Mouse (Mus musculus): ENCODE data around the gene Naaladl2. TPM values are rescaled to one million over a fixed set of nuclear protein-coding genes. Genes with fewer than 3 reads are reported as not detected.

Gene Naaladl2
- polyA plus RNA-seq, 1 experiment from 2014 or later: 0.44 TPM

- Histone ChIP-seq H3K9ac (no peak overlapping the region), H3K4me1 (replicated peaks) (no peaks in the 10 kb centered on the region), H3K4me2 (no peak overlapping the region), H3K36me3 (no peaks in the 10 kb centered on the region), H3K4me3 (no peak overlapping the region), H3K27me3 (no peaks in the 10 kb centered on the region), H3K27ac (no peak overlapping the region), H3K9me3 (no peaks in the 10 kb centered on the region)
- no peak for ATAC-seq (ENCODE audit: low FRiP score)
- WGBS: 92% methylated on average over 6 of the region's 6 CpGs
Observed at GRCm38 (mm10) chr3:24747182-24747856, 396.7 kb downstream of the Naaladl2 start.

GRCm38 (mm10) chr3:24743946-24744345 is 400.1 kb downstream of the Naaladl2 start:
- Histone ChIP-seq H3K27ac (no peak overlapping the region), H3K4me2 (no peak overlapping the region), H3K27me3 (no peaks in the 10 kb centered on the region), H3K4me3 (no peak overlapping the region), H3K9me3 (no peaks in the 10 kb centered on the region), H3K36me3 (no peaks in the 10 kb centered on the region), H3K4me1 (replicated peaks) (no peaks in the 10 kb centered on the region), H3K9ac (no peak overlapping the region)
- ATAC-seq (ENCODE audit: low FRiP score): no peak
- WGBS: 86% methylated on average over 3 of the region's 3 CpGs

DNA sequence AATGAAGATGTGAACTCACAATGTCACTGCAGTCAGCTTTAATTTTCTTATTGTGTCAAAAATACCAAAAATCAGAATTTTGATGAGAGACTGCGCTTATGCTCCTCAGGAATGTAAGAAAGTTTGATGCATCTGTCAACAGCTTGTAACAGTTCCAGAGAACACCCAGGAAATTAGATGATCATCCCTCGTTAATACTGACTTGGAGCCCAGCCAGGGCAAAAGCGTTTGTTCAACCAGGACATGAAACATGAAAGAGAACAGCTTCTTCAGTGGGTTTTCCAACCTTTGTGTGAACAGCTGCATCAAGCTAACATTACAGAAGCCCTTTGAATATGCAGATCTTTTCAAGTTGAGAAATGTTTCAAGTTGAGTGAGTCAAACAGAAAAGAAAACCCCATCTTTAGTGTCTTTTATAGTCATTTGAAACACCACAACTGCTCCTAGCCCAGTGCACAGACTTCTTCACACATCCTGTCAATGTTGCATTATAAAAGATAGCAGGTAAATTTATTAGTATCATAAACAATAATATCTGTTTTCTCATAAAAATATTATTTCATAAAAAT is 424.8 kb downstream of the Naaladl2 start:
- Histone ChIP-seq H3K9me3 (no peaks in the 10 kb centered on the region), H3K4me1 (replicated peaks) (no peaks in the 10 kb centered on the region), H3K27ac (no peak overlapping the region), H3K4me2 (no peak overlapping the region), H3K36me3 (no peaks in the 10 kb centered on the region), H3K9ac (no peak overlapping the region), H3K4me3 (no peak overlapping the region), H3K27me3 (no peaks in the 10 kb centered on the region)
- no peak for ATAC-seq (ENCODE audit: low FRiP score)
- WGBS: 58% methylated on average over 3 of the region's 3 CpGs

- Histone ChIP-seq H3K4me2 (no peak overlapping the region), H3K9me3 (no peaks in the 10 kb centered on the region), H3K4me3 (no peak overlapping the region), H3K36me3 (no peaks in the 10 kb centered on the region), H3K27ac (no peak overlapping the region), H3K27me3 (no peaks in the 10 kb centered on the region), H3K9ac (no peak overlapping the region), H3K4me1 (replicated peaks) (no peaks in the 10 kb centered on the region)
- WGBS: 88% methylated on average over 3 of the region's 3 CpGs
- no peak for ATAC-seq (ENCODE audit: low FRiP score)
Observed at GRCm38 (mm10) chr3:24714770-24715169, 429.3 kb downstream of the Naaladl2 start.

DNA sequence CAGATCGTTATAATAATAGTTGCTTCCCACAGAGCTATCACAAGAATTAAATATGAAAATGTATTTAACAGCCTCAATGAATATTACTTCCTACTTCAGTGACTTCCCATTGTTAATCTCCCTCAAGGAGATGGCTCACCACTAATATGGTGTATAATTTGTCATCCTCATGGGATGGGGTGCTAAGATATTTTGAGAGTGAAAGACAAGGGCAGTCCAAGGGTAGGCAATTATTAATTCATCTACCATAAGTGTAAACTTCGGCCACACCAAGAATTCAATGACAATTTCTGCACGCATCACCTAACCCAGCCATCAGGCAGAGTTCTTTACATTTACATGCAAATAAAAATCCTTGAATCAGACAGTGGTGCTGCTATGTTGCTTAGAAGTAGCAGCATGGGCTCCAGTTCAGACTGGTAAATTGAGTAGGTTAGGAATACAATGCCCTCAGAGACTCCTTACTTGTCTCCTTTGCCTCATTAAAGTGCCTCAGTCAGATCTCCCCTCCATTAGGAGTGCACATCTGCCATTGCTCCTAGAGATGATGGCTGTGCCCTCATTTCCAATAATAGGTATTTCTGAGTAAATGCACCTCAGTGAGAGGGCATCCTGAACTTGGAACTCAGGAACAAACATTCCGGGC is 438.2 kb downstream of the Naaladl2 start:
- Histone ChIP-seq H3K27me3 (no peaks in the 10 kb centered on the region), H3K4me1 (replicated peaks) (0 out of 2 replicates have a peak, but pooled peaks cover 3% of the 10 kb centered on the region), H3K27ac (no peak overlapping the region), H3K9me3 (no peaks in the 10 kb centered on the region), H3K36me3 (no peaks in the 10 kb centered on the region), H3K4me2 (no peak overlapping the region), H3K4me3 (no peak overlapping the region), H3K9ac (no peak overlapping the region)
- WGBS: 71% methylated on average over 4 of the region's 4 CpGs
- ATAC-seq (ENCODE audit: low FRiP score): peak; percentile 49; the same call in 1 of the 2 replicates

DNA sequence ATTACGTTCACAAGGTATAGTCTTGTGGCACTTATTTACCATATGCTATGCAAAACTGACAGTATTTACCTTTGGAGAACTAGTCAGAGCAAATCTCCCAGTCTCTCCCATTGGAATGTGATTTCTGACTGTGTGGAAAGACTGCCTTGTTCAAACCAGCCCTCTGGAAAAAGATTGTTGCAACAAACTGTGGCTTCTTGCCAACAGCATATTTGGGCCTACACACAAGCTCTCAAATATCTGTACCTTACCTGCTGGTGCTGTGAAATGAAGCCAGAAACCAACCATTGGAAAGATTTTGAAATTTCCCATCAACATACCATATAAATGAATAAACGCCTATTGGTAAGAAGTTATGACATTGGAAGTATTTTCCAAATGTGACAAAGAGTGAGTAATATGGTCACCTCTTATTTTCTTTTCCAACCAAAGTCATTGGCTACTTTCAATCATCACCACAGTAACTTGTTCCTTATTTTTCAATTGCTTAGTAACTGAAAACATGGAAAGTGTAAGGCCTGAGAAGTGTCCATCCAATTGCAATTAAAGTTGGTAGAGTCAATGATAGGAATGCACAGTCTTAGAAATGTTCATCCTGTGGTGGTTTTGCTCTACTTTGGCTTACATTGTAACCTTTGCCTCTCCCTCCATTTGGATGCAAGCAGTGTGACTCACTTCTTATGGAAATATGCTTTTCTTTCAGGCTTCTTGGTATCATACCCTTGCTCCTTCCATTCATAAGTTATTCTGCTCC is 453.7 kb downstream of the Naaladl2 start:
- ATAC-seq (ENCODE audit: low FRiP score): no peak
- no peaks in the 10 kb centered on the region for H3K9me3 ChIP-seq
- H3K9ac ChIP-seq: no peak overlapping the region
- 91% methylated on average over 2 of the region's 2 CpGs for WGBS
- H3K4me3 ChIP-seq: no peak overlapping the region
- H3K36me3 ChIP-seq: no peaks in the 10 kb centered on the region
- no peaks in the 10 kb centered on the region for H3K27me3 ChIP-seq
- no peak overlapping the region for H3K27ac ChIP-seq
- no peak overlapping the region for H3K4me2 ChIP-seq
- no peaks in the 10 kb centered on the region for H3K4me1 ChIP-seq (replicated peaks)

GRCm38 (mm10) chr3:24670500-24670899 is 473.6 kb downstream of the Naaladl2 start:
- 72% methylated on average over 3 of the region's 3 CpGs for WGBS
- H3K27me3 ChIP-seq: no peaks in the 10 kb centered on the region
- no peak overlapping the region for H3K4me3 ChIP-seq
- no peak for ATAC-seq (ENCODE audit: low FRiP score)
- no peaks in the 10 kb centered on the region for H3K9me3 ChIP-seq
- H3K27ac ChIP-seq: no peak overlapping the region
- no peak overlapping the region for H3K9ac ChIP-seq
- H3K4me2 ChIP-seq: no peak overlapping the region
- H3K4me1 ChIP-seq (replicated peaks): no peaks in the 10 kb centered on the region
- H3K36me3 ChIP-seq: no peaks in the 10 kb centered on the region

DNA sequence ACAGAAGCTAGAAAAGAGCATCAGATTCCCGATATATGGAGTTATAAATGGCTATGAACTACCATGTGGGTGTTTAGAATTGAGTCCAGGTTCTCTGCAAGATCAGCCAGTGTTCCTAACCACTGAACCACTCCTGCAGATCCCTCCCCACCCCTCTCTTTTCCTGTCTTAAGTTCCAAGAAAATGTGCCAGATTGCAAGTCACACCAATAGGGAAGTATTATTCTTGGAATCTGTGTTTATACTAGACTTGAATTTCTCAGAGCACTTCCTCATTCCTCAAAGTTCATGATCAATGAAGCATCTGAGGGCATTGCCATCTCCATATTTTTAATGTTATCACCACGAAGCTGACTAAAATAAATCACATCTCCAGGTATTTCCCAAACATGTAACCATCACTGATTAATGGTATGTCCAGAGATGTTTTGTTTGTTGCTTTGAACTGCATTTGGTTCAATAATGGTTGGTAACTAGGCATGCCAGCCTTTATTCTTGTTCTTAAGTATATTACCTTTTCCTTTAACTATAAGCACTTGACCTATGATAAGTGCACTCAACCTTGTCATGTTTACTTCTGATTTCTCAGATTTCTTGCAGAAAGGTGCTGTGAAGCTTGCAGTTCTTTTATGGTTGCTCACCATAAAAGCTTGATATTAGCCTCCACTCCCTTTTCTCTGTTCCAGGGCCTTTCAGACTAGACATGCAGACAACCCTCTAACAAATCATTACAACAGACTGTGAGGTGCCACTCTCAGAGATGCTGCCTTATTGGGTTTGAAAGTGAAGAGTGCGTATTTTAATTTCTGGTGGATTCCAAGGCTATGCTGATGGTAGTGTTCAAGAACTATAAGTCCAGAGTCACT is 475.8 kb downstream of the Naaladl2 start:
- 92% methylated on average over 3 of the region's 3 CpGs for WGBS

DNA sequence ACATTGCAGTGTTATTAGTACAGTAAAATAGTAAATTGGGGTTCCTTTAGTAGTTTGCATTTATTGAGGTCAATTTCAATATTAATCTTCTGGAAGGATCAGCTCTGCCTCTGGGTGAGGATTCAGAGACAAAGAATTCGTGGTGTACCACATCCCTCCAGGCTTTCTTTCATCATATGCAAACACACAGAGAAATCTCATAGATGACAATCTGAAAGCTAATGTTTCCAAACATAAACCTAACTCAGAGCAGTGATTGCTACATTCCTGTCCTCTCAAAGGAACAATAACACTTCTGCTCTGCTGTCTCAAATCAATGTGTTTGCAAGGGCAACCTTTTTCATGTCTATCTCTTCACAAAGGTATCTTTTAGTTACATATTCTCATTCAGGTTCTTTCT is 478.7 kb downstream of the Naaladl2 start:
- Histone ChIP-seq H3K9ac (no peak overlapping the region), H3K4me1 (replicated peaks) (no peaks in the 10 kb centered on the region), H3K36me3 (no peaks in the 10 kb centered on the region), H3K4me2 (no peak overlapping the region), H3K27ac (no peak overlapping the region), H3K9me3 (no peaks in the 10 kb centered on the region), H3K27me3 (no peaks in the 10 kb centered on the region), H3K4me3 (no peak overlapping the region)
- 83% methylated on average over 1 of the region's 1 CpGs for WGBS
- ATAC-seq (ENCODE audit: low FRiP score): no peak

More for the DNA sequence above, 475.8 kb downstream of the Naaladl2 start:
- no peak overlapping the region for H3K9ac ChIP-seq
- no peaks in the 10 kb centered on the region for H3K27me3 ChIP-seq
- no peaks in the 10 kb centered on the region for H3K4me1 ChIP-seq (replicated peaks)
- no peak overlapping the region for H3K27ac ChIP-seq
- no peak for ATAC-seq (ENCODE audit: low FRiP score)
- no peak overlapping the region for H3K4me2 ChIP-seq
- no peaks in the 10 kb centered on the region for H3K9me3 ChIP-seq
- H3K36me3 ChIP-seq: no peaks in the 10 kb centered on the region
- H3K4me3 ChIP-seq: no peak overlapping the region

- H3K9ac ChIP-seq: no peak overlapping the region
- no peak overlapping the region for H3K4me2 ChIP-seq
- no peak overlapping the region for H3K4me3 ChIP-seq
- H3K36me3 ChIP-seq: no peaks in the 10 kb centered on the region
- ATAC-seq (ENCODE audit: low FRiP score): no peak
- H3K4me1 ChIP-seq (replicated peaks): no peaks in the 10 kb centered on the region
- no peaks in the 10 kb centered on the region for H3K27me3 ChIP-seq
- no peak overlapping the region for H3K27ac ChIP-seq
- no peaks in the 10 kb centered on the region for H3K9me3 ChIP-seq
Observed at GRCm38 (mm10) chr3:24663749-24664148, 480.3 kb downstream of the Naaladl2 start.

GRCm38 (mm10) chr3:24630032-24630431 is 514.0 kb downstream of the Naaladl2 start:
- H3K9ac ChIP-seq: no peak overlapping the region
- H3K4me1 ChIP-seq (replicated peaks): no peaks in the 10 kb centered on the region
- no peak overlapping the region for H3K4me2 ChIP-seq
- H3K4me3 ChIP-seq: no peak overlapping the region
- ATAC-seq (ENCODE audit: low FRiP score): no peak
- 71% methylated on average over 1 of the region's 1 CpGs for WGBS
- no peaks in the 10 kb centered on the region for H3K36me3 ChIP-seq
- no peak overlapping the region for H3K27ac ChIP-seq
- H3K9me3 ChIP-seq: no peaks in the 10 kb centered on the region
- H3K27me3 ChIP-seq: no peaks in the 10 kb centered on the region

GRCm38 (mm10) chr3:24605485-24605884 is 538.6 kb downstream of the Naaladl2 start:
- no peak overlapping the region for H3K27ac ChIP-seq
- no peaks in the 10 kb centered on the region for H3K27me3 ChIP-seq
- no peak overlapping the region for H3K4me2 ChIP-seq
- no peaks in the 10 kb centered on the region for H3K36me3 ChIP-seq
- ATAC-seq (ENCODE audit: low FRiP score): peak; percentile 84
- no peak overlapping the region for H3K4me3 ChIP-seq
- H3K9me3 ChIP-seq: no peaks in the 10 kb centered on the region
- 0 out of 2 replicates have a peak, but pooled peaks cover 3% of the 10 kb centered on the region for H3K4me1 ChIP-seq (replicated peaks)
- H3K9ac ChIP-seq: no peak overlapping the region
